Mouse (Mus musculus) adrenal gland, adult (tissue): ENCODE results near the gene Arl5a.

Experiments used
- DNase-seq, 2 experiments: peaks; one replicate each; pipeline ENCODE4 v3.0.0; 2022 to 2023; ENCODE audit warnings: low spot score in 1 of 2; ENCODE audit not compliant: inconsistent age in 2 of 2

The Arl5a gene

DNA sequence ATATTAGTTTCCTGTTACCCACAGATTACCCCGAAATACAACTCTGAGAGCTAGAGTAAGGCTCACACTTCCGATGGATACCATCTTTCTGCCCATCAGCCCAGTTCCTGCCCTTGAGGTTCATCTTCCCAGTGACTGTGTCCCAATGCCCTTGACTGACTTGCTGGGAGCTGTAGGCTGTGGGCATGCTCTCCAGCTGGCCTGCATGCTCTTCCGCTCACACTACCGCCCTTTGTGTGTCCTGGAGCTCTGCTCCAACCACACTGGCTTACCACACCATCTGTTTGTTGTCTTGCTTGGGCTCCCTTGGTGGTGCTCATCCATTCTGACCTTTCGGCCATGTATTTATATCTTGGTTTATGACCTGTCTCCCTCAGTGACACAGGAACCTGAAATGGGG lies 57.0 kb downstream of the Arl5a start:
- no peak for DNase-seq

DNA sequence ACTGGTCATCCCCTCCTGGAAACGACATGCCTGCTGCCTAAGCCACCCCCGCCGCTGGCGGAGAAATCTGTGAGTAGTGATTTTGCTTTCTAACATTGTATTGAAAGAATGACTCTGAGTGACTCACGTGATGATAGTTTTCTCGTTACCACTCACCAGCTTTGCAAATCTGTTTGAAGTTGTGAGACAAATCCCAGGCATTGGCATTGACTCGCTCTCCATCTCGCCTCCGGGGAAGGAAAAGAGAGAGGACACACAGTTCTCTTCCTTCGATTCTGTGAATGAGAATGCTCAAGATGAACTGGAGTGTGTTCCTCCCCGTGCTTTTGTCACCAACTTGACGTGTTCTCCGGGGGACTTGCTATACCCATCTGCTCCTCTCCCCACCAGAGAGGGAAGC lies 57.5 kb downstream of the Arl5a start:
- DNase-seq = no peak

DNA sequence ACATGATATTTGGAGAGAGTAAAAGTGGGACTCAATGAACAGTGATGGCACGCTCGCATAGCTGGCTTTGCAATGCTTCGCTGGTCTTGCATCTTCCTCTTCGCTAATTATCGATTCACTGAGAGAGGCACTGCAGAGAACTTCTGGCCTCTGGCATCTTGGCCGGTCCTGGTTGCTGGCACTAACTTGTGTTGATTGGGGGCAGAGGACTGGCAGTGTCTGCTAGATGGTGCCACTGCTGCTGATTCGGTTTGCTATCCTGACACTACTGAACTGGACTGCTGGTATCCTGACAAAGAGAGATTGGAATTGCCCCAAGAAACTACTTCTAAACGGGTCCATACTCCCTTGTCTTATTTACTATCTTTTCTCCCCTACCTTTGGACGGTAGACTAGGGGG lies 63.6 kb downstream of the Arl5a start:
- no peak for DNase-seq

DNA sequence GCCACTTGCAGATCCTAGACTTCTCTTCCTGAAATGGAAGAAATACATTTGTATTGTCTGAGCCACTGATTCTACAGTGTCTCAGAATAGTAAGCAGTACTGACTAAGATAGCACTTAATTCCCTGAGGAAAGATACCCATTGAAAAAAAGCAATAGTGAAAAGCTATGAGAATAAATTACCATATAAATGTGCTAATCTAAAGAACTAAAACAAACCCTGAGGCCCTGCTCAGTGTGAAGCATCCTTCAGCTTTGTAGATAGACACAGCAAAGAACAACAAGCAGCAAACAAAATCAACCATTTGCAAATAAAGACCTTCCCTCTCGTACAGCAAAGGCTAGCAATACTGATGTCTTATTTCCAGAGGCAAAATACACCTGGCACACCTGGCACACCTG lies 65.0 kb downstream of the Arl5a start:
- DNase-seq = no peak

DNA sequence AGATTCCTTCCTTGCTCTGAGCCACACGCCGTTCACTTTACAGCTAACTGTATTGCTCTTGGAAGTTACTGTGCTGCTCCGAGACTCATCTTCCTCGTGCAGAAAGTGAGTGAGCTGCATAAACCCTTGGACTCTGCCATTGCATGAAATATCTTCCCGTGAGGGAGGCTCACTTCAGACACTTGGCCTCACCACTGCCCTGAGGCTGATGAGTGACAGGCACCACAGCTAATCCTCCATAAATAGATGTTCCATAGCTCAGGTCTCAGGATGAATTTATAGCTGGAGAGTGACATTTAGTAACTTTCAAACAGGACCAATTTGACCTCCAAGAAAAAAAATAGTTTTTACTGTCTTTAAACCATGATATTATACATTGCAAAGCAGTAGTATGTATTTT lies 66.5 kb downstream of the Arl5a start:
- no peak for DNase-seq

DNA sequence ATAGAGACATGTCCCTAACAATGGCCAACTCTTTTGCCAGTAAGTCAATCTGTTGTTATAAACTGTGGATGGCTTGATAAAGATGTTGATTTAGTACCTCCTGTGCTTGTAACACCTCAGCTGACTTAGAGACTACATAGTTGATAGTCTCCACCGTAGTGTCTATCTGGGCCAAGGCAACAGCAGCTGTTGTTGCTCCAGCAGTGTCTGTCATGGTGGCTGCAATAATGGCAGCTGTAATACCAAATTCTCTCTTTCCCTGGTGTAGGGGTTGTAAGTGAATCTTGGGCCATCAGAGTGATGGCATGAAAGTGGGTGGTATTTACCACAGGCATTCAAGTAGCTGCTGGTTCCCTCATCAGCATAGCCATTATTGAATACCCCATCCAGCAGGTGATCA lies 73.7 kb downstream of the Arl5a start:
- DNase-seq = no peak
